Mouse (Mus musculus) heart, postnatal 36 days (tissue): ENCODE measurements around the gene Stard13. TPM values are rescaled to one million over a fixed set of nuclear protein-coding genes. Genes with fewer than 3 reads are reported as not detected.

ENCODE experiments used
- total RNA-seq, 2 experiments: library from RNA; stranded (reverse); gene quantifications; 2 replicates each; pipeline ENCODE4 v1.2.3; 2021

The Stard13 gene
- total RNA-seq, 2 experiments from 2014 or later = 24.1 to 25.0 TPM

Other genes with a start within 250 kb of the Stard13 start
- 1 to 10 TPM; 2.8 to 4.4 TPM for gene Gm42906, start 194.3 kb upstream of the Stard13 start, total RNA-seq